Mouse (Mus musculus) frontal cortex, postnatal 36 days (tissue): ENCODE results near the gene Acap3.

ENCODE experiments used
- DNase-seq, 2 experiments: peaks; one replicate each; pipeline ENCODE4 v3.0.0; 2022; ENCODE audit warnings: low spot score in 2 of 2

Gene Acap3

DNA sequence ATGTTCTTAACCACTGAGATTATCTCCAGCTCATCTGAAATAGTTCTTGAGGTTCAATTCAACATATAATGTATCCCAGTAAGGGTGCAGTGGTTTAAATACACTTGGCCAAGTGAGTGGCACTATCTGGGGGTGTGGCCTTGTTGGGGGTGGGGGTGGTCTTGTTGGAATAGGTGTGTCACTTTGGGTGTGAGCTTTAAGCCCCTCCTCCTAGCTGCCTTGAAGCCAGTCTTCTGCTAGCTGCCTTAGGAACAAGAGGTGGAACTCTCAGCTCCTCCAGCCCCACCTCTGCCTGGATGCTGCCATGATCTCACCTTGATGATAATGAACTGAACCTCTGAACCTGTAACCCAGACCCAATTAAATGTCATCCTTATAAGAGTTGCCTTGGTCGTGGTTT, 40.4 kb downstream of the Acap3 start:
- no peak for DNase-seq

- DNase-seq: peak; percentile 54 to 59
Measured at GRCm38 (mm10) chr4:155943049-155943452, 51.4 kb downstream of the Acap3 start.

DNA sequence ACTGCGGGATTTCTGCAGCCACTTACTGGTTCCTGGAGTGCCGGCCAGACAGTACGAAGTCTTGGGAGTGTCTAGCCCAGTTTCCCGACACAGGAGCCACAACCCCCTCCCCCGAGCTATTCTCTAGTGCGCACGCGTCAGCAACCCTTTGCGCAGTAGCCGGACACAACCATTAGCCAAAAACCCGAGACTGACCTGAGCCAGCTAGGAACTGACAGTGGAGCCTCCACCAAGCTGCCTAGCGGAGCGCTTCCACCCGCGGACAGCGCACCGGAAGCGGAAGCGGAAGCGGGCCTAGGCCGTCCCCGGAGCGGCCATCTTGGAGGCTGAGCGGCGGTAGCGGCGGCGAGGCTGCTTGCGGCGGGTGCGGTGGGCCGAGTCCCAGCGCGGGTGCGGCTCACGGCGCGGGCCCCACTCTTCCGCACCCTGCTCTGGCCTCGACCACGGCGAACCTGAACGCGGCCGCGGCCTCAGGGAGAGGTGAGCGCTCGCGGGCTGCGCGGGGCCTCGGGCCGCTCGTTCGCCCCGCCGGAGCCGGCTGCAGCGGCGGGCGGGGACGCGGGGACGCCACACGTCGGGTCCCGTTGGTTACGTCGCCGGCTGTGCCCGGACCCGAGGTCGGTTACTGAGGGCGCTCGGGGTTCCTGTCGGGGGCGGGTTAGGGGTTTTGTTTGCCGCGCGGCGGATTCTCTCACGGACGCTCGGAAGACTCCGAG, 52.1 kb downstream of the Acap3 start, which contains the start of gene Ube2j2:
Ube2j2 (plus strand) TSS at position 298 of the 716 bp plus-strand sequence.
- DNase-seq: peak; percentile 98

DNA sequence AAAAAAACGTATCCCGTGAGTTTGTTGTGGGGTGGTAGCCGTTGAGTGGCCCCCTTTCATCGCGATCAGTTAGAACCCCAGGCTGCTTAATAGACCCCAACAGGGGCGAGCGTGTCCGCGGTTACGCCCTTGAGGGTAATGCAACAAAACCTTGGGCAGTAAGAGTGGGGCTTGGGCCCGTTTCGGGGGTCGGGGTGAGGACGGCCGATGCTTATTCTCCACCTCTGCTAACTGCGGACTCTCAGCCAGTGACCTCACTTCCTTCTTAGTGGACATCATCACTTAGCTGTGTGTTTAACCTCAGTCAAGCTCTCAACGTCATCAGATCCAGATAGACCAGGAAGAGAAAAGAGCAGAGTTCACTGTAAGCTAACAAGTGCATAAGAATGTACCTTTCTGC, 52.6 kb downstream of the Acap3 start:
- no peak for DNase-seq

DNA sequence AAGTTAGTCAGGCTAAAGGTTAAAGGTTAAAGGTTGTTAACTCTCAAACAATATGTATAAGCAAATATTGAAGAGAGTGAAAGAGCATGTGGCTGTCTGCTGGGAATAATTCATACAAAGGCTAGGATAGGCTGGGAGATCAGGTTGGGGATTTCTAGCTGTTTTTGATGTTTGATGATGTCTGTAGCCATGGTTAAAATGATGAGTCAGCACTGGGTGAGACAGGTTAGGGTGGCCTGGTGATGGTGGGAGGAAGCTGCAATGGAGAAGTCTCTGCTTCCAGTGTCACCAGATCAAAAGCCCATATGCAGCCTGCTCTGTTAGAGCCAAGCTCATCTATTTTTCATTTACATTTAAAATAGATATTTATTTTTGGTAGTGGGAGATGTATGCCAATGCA, 55.5 kb downstream of the Acap3 start:
- no peak for DNase-seq

- DNase-seq: no peak
Measured at GRCm38 (mm10) chr4:155955491-155955890, 63.9 kb downstream of the Acap3 start.
